Mouse (Mus musculus) cortical plate, adult 2 months (tissue): ENCODE results near the gene Celf2.
"Not testable (repeated sequence)": the region's sequence is repeated elsewhere in the genome, so short reads cannot be mapped to it uniquely, and the experiment has no call there.

Experiments used
- CTCF ChIP-seq: fragments of 200-500 bp; IDR thresholded peaks from 2 replicates; pipeline ENCODE4 v1.5.1; 2011; ENCODE audit warnings: mild to moderate bottlenecking, control low read depth, low read length; ENCODE audit not compliant: insufficient read depth; ENCODE audit errors: extremely low read depth
- POLR2A ChIP-seq: fragments of 200-500 bp; IDR thresholded peaks from 2 replicates; pipeline ENCODE4 v1.6.1; 2011; ENCODE audit warnings: mild to moderate bottlenecking, low read length, control low read depth; ENCODE audit not compliant: insufficient read depth; ENCODE audit errors: extremely low read depth

DNA sequence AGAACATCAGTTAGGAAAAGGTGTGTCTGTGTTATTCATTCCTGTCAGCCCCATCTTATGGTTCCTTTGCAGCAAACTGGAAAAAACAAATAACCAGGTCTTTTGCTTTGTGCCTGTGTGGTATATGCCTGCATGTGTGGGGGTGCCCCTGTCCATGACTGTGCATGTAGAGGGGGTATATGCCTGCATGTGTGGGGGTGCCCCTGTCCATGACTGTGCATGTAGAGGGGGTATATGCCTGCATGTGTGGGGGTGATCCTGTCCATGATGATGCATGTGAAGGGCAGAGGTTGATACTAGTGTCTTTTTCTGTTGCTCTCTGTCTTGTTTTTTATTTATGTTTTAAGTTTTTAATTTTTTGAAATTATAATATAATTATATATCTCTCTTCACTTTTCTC is 246.7 kb downstream of the Celf2 start:
- not testable (repeated sequence) for TF ChIP-seq CTCF, POLR2A
